Mouse (Mus musculus) intestine, embryonic 16.5 days (tissue): ENCODE measurements around the gene Fam240a. TPM values are rescaled to one million over a fixed set of nuclear protein-coding genes. Genes with fewer than 3 reads are reported as not detected.
A peak's percentile ranks its signal among the peaks of the same experiment; 100 is the strongest.

ENCODE experiments used
- ATAC-seq: fragments of 200-750 bp; cut with Nextera tagmentation; 2 replicates; pipeline ENCODE4 v1.8.0; 2017; ENCODE audit warnings: moderate TSS enrichment, moderate library complexity
- H3K27ac ChIP-seq: fragments of 300-500 bp; sonication (generic); 2 replicates; pipeline ENCODE4 v1.5.1; 2014; ENCODE audit warnings: mild to moderate bottlenecking, low read length
- H3K27me3 ChIP-seq: fragments of 300-500 bp; sonication (generic); replicated peaks from 2 replicates; pipeline ENCODE4 v1.6.1; 2014; ENCODE audit warnings: low read length, control low read depth, mixed read lengths; ENCODE audit not compliant: control insufficient read depth, insufficient read depth
- H3K36me3 ChIP-seq: fragments of 300-500 bp; sonication (generic); 2 replicates; pipeline ENCODE4 v1.6.1; 2014; ENCODE audit warnings: low read length, control low read depth; ENCODE audit not compliant: control insufficient read depth, insufficient read depth
- H3K4me1 ChIP-seq: fragments of 300-500 bp; sonication (generic); 2 replicates; pipeline ENCODE4 v1.6.1; 2014; ENCODE audit warnings: low read length, control low read depth, mixed read lengths; ENCODE audit not compliant: control insufficient read depth, insufficient read depth
- H3K4me2 ChIP-seq: fragments of 300-500 bp; sonication (generic); 2 replicates; pipeline ENCODE4 v1.6.1; 2014; ENCODE audit warnings: low read depth, low read length, control low read depth
- H3K4me3 ChIP-seq: fragments of 300-500 bp; sonication (generic); 2 replicates; pipeline ENCODE4 v1.5.1; 2014; ENCODE audit warnings: mild to moderate bottlenecking, low read length
- H3K9ac ChIP-seq: fragments of 300-500 bp; sonication (generic); 2 replicates; pipeline ENCODE4 v1.6.1; 2014; ENCODE audit warnings: low read depth, low read length
- H3K9me3 ChIP-seq: fragments of 300-500 bp; sonication (generic); 2 replicates; pipeline ENCODE4 v1.6.1; 2016; ENCODE audit warnings: low read length, control low read depth; ENCODE audit not compliant: control insufficient read depth
- WGBS: fragments of 180-500 bp; shearing (Covaris S2); extraction: QIAGEN DNeasy Blood & Tissue Kit; methylation state at CpG from one replicate; pipeline ENCODE4 v1.1.7; 2014; 5-methylcytosine and 5-hydroxymethylcytosine counted together
- polyA plus RNA-seq: library from polyadenylated mRNA; unstranded; fragments of >200 nt; fragmentation: Nextera tagmentation; extraction: Ambion mirVana; gene quantifications from 2 replicates; pipeline ENCODE4 v1.2.1, GENCODE M21; 2015

Gene Fam240a
- polyA plus RNA-seq, 1 experiment from 2014 or later = not detected

DNA sequence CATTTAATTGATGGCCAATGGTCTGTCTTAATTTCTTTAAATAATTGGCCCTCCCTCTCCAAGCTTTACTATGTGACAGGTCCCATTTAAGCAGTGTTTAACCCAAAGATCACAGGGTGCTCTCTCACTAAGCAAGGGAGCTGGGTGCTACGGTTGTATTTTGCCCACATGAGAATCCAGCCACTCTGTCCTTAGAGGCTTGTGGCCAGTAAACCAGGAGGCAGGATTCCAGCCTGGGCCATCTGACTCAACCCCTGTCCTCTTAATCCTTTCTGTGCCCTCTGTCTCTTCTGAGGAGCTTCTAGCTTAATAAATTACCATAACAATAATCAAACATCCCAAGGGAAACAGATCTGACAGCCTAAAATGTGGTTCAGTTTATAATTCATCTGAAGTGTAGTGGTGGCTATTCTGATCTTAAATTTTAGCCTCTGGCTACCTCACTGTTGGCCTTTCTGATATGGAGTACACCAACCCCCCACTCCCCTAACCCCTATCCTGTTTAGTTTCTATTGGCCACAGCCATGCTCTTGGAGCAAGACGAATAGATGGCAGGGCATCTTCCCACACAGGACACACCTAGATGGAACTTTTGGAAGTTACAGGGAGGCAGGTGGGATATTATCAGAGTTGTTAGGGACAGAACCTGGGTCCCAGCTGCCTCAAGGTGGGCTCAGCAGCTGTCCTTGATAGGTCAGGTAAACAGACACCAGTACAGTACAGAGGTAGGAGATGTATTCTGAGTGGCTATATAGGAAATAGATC, 38.2 kb upstream of the Fam240a start:
- Histone ChIP-seq H3K27me3 (peaks cover 3% of the 10 kb centered on the region; the same call in 1 of the 2 replicates), H3K9me3 (no peaks in the 10 kb centered on the region), H3K4me1 (no peaks in the 10 kb centered on the region), H3K4me2 (no peak overlapping the region), H3K27ac (no peak overlapping the region), H3K9ac (no peak overlapping the region), H3K36me3 (no peaks in the 10 kb centered on the region), H3K4me3 (no peak overlapping the region)
- 49% methylated on average over 2 of the region's 2 CpGs for WGBS
- no peak for ATAC-seq

DNA sequence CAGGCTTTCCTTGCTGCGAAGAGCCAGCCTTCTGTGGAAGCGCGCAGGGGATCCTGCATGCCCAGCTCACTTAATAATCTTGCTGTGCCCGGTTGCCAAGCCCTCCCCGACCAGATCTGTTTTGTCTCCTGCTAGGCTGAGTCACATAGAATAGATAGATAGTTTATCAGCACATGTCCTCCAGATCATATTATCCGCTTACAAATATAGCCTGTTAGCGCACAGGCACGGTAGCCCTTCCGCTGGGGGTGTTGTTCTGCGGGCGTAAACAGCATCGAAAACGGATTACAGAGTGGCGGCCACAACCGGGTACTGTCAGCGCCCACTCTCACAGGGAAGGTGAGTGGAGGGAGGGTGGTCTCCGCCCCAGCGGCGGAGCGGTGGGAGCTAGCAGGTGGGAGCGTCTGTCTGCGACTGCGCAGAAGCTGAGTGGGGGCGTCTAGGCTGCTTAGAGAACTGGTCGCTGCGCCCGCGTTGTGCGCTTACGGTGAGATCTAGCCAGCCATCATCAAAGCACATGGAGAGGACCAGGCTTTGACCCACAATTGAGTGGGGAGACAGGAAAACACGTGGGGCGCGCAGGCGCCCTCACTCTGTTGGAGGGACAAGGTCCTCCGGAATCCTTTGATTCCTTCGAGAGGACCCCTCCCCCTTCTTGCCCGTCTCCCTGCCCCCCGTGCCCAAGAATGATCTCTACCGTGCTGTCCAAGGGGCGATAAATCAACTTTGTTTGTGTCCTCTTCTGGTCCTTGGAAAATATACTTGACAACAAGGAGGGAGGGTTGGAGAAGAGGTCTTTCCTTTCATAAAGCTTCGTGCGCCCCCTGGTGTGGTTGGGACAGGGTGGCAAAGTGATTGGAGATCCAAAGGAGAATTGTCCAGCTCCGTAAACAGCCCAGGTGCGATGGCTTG, 37.1 kb upstream of the Fam240a start:
- Histone ChIP-seq H3K9me3 (no peaks in the 10 kb centered on the region), H3K27me3 (peaks cover 3% of the 10 kb centered on the region; the same call in 1 of the 2 replicates), H3K4me2 (peak overlapping the region; percentile 90), H3K36me3 (no peaks in the 10 kb centered on the region), H3K4me3 (peak overlapping the region; percentile 49), H3K9ac (peak overlapping the region; percentile 62), H3K4me1 (no peaks in the 10 kb centered on the region), H3K27ac (no peak overlapping the region)
- peak; percentile 66 for ATAC-seq
- under 1% methylated on average over 44 of the region's 44 CpGs for WGBS

DNA sequence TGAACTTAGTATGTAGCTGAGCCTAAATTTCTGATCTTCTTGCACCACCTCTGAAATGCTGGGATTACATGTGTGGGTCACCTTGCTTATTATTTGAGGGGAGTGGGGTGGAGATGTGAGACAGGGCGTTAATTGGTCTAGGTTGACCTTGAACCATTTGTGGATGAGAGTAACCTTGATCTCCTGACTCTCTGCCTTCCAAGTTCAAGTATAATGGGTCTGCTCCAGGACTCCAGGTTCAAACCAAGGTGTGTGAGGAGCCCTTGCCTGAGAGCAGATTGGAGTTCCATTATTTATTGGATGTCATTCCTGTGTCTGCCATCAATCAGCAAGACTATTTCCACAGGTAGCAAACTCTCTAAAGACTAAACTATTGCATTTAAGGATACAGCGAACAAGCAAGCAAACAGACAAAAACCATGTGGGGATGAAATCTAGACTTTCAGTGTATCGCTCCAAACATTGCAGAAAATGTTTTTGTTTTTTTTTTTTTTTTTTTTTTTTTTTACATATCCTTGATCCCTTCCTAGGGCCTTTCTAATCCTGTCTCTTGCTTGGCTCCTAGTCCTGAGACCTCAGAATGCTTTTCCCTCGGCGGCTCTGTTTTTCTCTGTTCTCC, 36.4 kb upstream of the Fam240a start:
- Histone ChIP-seq H3K27ac (no peak overlapping the region), H3K9me3 (no peaks in the 10 kb centered on the region), H3K9ac (0 out of 2 replicates have a peak overlapping the region, but pooled peaks have one; percentile 62), H3K4me3 (peak overlapping the region; percentile 49), H3K27me3 (peaks cover 3% of the 10 kb centered on the region; the same call in 1 of the 2 replicates), H3K4me2 (peak overlapping the region; percentile 90), H3K36me3 (no peaks in the 10 kb centered on the region), H3K4me1 (no peaks in the 10 kb centered on the region)
- ATAC-seq = no peak
- WGBS = 52% methylated on average over 5 of the region's 5 CpGs

DNA sequence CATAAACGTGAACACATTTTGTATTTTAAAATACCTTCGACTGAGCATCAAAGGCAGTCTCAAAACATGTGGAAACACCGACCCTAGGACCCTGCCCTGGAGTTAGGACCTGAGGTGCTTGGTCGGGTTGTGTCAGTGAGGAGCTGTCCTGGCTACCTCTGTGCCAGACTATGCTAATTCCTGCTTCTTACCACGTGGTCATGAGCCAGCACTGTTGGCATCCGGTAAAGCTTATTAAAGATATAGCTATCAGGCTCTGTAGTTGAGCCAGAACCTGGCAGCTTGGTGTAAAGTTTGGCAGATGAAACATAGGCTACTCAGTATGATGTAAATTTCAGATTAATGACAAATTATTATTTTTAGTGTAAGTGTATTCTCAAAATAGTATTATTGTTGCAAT, 35.7 kb upstream of the Fam240a start:
- no peak overlapping the region for H3K4me3 ChIP-seq
- no peak overlapping the region for H3K9ac ChIP-seq
- no peak overlapping the region for H3K4me2 ChIP-seq
- no peaks in the 10 kb centered on the region for H3K4me1 ChIP-seq
- peaks cover 3% of the 10 kb centered on the region; the same call in 1 of the 2 replicates for H3K27me3 ChIP-seq
- 53% methylated on average over 6 of the region's 6 CpGs for WGBS
- no peaks in the 10 kb centered on the region for H3K9me3 ChIP-seq
- no peaks in the 10 kb centered on the region for H3K36me3 ChIP-seq
- no peak for ATAC-seq
- no peak overlapping the region for H3K27ac ChIP-seq

DNA sequence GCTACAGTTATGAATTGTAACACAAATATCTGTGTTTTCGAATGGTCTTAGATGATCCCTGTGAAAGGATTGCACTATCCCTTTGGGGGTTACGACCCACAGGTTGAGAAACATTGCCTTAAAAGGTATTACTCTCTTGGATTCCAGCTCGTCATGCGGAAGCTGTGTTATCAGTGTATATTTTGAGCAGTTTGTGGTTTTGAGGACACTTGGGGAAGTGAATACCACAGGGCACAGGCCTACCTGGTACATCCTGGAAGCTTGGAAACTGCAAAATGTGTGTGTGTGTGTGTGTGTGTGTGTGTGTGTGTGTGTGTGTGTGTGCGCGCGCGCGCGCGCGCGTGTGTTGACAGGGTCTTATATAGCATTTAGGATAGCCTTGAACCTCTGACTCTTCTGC, 35.2 kb upstream of the Fam240a start:
- 94% methylated on average over 13 of the region's 13 CpGs for WGBS
- H3K4me1 ChIP-seq = no peaks in the 10 kb centered on the region
- peaks cover 3% of the 10 kb centered on the region; the same call in 1 of the 2 replicates for H3K27me3 ChIP-seq

DNA sequence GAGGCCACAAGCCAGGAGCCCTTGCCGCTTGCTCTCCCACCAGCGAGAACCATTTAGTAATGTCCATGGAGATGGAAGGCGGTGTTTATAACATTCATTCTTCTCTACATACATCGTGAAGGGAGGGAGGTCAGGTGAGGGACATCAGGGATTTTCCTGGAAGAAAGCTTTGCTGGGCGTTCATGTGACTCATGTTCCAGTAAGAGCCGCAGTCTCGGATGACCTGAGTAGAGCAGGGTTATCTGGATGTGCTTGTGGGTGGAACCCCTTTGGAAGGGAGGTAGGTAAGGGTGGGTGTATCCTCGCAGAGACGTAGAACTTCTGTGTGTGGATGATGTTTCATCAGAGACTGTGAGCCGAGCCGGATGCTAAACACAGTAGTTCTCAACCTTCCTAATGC, 34.7 kb upstream of the Fam240a start, which contains the start of gene Lrrc2:
Gene Lrrc2 (plus strand): TSS at position 149 of the 400 bp plus-strand sequence.
- Histone ChIP-seq H3K36me3 (no peaks in the 10 kb centered on the region), H3K9ac (no peak within 1 kb of the TSS), H3K4me1 (no peaks in the 10 kb centered on the region), H3K4me3 (no peak within 1 kb of the TSS), H3K9me3 (no peaks in the 10 kb centered on the region), H3K27ac (no peak within 1 kb of the TSS), H3K4me2 (no peak within 1 kb of the TSS), H3K27me3 (peaks cover 8% of the 10 kb centered on the region)
- 71% methylated on average over 11 of the region's 11 CpGs for WGBS
- no peak for ATAC-seq

More for the DNA sequence above, 35.2 kb upstream of the Fam240a start:
- Histone ChIP-seq H3K9me3 (no peaks in the 10 kb centered on the region), H3K4me2 (no peak overlapping the region), H3K27ac (no peak overlapping the region), H3K36me3 (no peaks in the 10 kb centered on the region), H3K4me3 (no peak overlapping the region), H3K9ac (no peak overlapping the region)
- no peak for ATAC-seq

DNA sequence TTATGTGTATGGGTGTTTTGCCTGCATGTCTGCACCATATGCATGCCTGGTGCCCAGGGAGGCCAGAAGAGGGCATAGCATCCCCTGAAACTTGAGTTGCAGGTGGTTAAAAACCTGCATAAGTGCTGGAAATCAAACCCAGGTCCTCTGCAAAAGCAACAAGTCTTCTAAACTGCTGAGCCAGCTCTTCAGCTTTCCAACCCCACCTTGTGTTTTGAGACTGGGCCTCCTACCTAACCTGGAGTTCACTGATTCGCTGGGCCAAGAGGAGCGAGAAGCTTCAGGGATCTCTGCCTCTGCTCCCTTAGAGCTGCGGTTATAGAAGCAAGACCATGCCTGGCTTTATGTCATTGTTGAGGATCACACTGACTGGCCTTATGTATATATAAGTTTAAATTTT, 33.4 kb upstream of the Fam240a start:
- Histone ChIP-seq H3K4me2 (no peak overlapping the region), H3K36me3 (no peaks in the 10 kb centered on the region), H3K9ac (no peak overlapping the region), H3K4me3 (no peak overlapping the region), H3K27ac (no peak overlapping the region), H3K27me3 (peaks cover 18% of the 10 kb centered on the region), H3K4me1 (no peaks in the 10 kb centered on the region; the same call in 1 of the 2 replicates), H3K9me3 (no peaks in the 10 kb centered on the region)
- ATAC-seq = no peak
- WGBS = 95% methylated on average over 3 of the region's 3 CpGs

DNA sequence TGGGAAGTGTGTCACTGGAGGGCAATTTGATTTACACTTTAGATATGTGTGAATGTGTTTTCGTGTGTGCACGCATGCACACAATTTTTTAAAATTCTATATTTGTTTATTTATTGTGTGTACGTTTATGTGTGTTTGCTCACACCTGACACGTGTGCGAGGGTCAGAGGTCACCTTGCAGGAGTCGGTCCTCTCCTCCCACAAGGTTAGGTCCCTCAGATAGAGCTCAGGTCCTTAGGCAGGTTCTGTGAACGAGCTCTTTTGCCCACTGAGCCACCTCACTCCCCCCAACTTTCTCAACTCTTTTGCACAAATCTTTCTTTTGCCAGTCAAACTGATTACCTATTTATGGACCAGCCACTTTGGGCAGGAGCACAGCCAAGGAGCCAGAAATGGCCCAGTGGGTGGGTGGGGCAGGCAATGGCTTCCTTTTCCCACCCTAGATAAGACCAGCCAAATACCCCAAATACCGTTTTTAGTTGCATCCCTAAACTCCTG, 32.2 kb upstream of the Fam240a start:
- no peak overlapping the region for H3K27ac ChIP-seq
- no peaks in the 10 kb centered on the region for H3K9me3 ChIP-seq
- H3K4me1 ChIP-seq = no peaks in the 10 kb centered on the region; the same call in 1 of the 2 replicates
- H3K9ac ChIP-seq = no peak overlapping the region
- peaks cover 24% of the 10 kb centered on the region for H3K27me3 ChIP-seq
- no peak overlapping the region for H3K4me3 ChIP-seq
- ATAC-seq = no peak
- no peaks in the 10 kb centered on the region for H3K36me3 ChIP-seq
- no peak overlapping the region for H3K4me2 ChIP-seq
- WGBS = 56% methylated on average over 8 of the region's 8 CpGs

DNA sequence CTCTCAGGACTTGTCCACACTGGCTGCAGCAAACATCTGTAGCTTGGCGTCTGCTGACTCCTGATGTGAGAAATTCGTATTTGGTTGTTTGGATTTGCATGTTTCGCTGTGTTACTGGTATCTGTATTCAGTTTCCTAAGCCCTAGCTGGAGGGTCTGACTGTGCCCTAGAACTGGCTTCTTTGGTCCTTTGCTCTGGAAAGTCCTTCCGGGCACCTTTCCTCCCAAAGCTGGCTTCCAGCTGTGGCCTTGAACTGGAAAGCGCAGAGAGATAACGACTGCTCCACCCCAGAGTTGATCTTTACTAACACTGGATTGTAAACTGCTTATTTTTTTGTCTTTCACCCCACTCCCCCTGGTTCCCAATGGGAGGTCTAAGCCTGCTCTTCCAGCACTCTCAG, 31.2 kb upstream of the Fam240a start:
- Histone ChIP-seq H3K4me2 (no peak overlapping the region), H3K36me3 (no peaks in the 10 kb centered on the region), H3K9ac (no peak overlapping the region), H3K27ac (no peak overlapping the region), H3K9me3 (no peaks in the 10 kb centered on the region), H3K4me1 (no peaks in the 10 kb centered on the region; the same call in 1 of the 2 replicates), H3K27me3 (peaks cover 24% of the 10 kb centered on the region), H3K4me3 (no peak overlapping the region)
- 53% methylated on average over 6 of the region's 6 CpGs for WGBS
- ATAC-seq = no peak
